Mouse (Mus musculus): ENCODE measurements at regions not wholly inside any gene's neighbourhood (a gene's known extent, or its start where the extent isn't known, plus 50 kb on each side); places are given as distances from the start of the nearest gene placed in this dataset.
"Not testable (repeated sequence)": the region's sequence is repeated elsewhere in the genome, so short reads cannot be mapped to it uniquely, and the experiment has no call there.

DNA sequence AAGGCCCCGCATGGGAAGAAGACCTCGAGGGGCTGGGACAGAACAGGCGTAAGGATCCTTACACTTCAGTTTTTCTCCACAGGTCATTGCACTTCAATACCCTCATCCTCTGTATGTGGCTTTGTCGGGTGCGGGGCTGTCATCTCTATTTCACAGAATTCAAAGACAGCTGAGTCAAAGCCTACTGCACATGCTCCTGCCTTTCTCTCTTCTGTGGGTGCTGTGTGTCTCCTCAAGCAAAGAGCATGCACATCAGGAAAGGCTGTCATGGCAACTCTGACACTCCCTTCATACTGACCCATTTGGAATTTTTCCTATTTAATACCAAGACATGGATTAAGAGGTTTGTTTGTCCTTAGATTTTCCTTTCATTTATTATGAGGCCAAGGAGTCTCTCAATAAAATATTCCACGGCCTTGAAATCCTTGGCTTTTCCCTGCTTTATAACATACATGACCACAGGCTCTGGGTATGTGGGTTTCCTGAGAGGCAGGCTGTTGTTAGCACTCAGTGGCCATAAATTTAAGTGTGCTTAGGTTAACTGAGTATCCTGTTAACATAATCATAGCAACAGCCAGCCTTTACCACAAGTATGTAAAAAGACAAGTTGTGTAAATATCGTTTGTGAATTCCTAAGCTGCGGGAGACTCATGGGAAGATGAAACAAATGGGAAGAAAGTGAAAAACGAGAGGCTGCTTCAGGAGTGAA lies 574.5 kb downstream of the Dcdc2c start:
- no peak for DNase-seq (ENCODE audit: low read depth, low spot score)

DNA sequence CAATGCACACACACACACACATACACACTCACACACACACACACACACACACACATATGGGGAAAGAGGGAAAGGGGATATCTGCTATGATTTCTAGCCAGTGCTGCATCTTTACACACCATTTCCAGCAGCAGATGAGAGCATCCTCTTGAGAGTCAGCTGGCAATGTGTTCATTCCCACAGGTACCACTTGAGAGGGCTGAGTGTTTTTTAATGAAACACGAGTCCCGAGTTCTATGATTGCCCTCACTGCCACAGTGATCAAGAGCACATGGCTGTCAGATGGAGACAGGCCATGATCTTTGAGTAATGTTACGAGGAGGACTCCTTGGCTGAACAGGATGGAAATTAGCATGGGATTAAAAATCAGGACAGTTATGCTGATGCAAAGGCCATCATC lies 589.3 kb downstream of the Dcdc2c start:
- no peak for DNase-seq (ENCODE audit: low read depth, low spot score)

DNA sequence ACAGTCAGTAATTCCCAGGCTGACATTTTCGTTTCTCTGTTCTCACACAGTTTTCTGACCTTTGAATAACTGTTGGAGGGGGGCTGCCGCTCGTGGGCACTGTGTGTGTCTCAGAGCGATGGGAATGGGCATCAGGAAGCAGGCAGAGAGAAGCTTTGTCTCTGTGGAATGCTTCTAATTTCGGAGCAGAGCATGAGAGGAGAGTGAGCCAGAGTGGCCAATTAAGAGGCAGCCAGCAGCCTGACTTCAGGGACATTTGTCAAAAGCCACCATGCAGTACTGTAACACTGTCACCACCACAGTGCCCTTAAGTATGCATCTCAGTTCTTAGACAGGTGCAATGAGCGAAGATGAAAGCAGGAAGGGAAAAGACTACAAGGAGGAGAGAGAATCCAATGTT lies 592.1 kb downstream of the Dcdc2c start:
- no peak for DNase-seq (ENCODE audit: low read depth, low spot score)

DNA sequence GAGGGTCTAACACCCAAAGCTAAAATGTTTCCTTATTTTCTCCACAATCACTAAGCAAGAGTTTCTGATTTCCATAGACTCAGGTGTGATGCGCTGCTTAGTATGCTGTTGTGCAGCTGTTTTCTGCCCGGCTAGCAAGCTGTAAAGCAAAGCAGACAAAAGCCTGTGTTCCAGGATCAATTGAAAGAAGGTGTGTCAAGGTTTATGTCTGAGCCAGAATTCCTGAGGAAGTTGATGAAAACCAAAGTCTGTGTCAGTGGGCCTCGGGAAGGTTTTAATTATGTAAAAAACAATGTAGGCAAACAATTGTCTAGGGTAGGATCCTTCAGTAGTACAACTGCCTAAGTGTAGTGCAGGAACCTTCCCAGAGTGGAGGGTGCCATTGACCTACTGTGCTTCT lies 604.6 kb downstream of the Dcdc2c start:
- no peak for DNase-seq (ENCODE audit: low read depth, low spot score)

DNA sequence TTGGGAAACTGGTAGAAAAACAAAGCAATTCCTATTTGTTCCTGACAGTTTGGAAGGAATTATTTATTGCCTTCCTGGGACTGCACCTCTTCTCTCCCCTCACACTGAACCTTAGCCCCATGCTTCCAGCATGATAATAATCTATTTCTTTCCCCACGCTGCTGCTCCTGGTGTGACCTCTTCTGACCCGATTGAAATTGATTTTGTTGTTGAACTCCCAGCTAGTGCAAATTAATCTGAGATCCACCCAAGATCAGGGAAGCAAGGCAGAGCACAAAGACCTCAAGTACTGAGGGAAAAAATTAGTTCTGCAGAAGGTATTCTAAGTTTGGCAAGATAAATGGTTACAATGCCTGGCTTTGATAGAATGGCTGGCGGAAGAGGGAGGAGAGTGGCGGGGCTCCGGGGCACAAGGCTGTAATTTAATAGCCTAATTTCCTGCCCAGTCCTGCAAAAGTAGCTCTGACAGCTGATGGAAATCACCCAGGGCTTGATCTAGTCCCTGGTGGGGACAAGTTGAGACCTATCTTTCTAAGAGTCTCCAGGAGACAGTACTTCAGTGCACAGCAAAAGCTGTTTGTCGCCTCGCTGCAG lies 604.6 kb upstream of the Sox11 start:
- peak; percentile 41 for DNase-seq (ENCODE audit: low read depth, low spot score)

DNA sequence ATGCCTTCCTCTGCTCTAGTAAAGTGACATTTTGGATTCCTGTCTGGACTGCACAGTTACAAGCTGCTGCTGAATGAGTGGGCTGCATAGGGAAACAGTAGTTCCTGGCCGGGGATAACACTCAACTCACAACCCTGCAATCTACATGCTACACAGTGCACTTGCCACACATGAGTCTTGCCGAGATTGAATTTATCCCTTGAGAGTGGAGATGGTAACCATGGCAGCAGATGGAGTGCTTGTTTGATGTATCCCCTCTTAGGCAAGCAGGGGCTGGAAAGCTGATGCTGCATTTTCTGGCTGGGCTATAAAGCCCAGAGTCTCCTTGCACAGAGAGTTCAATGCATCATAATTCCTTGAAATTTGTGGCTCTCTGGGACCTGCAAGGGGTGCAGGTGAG lies 603.0 kb upstream of the Sox11 start:
- no peak for DNase-seq (ENCODE audit: low read depth, low spot score)

DNA sequence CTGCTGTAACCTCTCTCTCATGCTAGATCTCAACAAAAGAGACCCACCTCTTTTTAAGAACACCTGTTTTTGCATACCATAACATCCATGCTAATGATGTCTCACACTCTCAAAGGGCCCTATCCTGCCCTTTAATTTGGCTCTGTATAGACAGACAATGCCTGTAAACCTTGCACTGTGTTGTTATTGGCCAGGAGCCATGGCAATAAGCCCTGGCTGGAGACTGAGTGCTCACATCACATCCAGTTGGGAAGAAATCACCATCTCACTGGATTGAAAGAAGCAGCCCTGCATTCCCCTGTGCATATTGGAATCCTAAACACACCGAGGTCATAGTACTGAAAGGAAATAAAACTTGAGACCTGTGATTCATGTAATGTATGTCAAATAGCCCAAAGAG lies 598.7 kb upstream of the Sox11 start:
- DNase-seq (ENCODE audit: low read depth, low spot score), result no peak

DNA sequence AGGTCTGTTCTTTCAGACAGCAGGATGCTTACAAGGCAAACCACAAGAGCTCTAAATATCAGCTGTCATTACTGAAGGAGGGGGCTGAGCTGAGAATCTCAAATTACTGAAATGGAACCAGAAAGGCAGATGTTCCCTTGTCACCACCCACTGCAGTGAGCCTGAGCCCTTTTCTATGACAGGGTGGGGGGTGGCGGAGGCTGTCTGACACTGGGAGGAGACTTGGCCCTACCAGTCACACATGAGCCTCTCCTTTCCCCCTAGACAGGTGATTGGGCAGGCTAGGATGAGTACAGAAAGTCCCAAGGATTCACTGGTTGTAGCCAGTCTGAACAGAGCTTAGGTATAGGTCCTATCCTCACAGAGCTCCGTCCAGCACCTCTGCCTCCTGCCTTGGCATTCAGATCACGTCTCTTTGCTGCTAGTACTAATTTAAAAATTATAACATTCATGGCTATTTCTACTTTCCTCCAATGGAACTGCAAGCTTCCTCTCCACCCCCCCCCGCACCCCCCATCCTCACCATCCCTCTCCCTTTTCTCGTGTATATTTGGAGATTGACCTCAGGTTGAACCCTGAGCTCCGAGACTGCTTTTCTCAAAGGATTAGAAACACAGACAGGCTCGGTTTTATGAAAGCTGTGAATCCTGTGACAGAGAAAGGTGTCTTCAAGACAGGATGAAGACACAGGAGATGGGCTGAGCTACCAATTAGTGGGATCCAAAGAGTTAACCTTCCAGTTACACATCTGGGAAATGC lies 590.2 kb upstream of the Sox11 start:
- no peak for DNase-seq (ENCODE audit: low read depth, low spot score)

DNA sequence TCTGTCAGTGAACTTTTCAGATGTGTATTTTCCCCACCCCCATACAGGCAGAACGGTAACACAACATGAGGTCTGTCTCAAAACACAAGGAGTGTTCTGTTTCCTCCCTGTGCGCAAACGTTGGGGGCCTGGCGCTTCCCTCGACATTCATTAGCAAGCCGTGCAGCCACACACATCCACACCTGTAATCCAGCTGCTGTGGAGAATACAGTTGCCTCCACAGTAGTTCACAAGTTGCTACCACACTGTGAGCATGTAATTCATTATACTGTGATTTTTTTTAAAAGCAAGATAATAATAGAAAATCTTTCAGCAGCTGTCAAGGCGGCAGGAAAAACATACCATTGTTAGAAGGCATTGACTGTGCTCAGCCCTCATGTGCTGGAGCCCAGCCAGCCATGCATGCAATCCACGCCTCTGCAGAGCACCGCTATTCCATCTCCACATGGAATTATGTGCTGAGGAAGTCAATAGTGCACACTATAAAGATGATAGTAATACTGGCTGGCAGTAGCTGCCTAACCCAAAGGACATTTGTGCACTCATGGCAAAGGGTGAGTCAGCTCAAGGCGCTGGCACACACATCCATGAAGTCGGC lies 586.1 kb upstream of the Sox11 start:
- DNase-seq (ENCODE audit: low read depth, low spot score), result no peak

DNA sequence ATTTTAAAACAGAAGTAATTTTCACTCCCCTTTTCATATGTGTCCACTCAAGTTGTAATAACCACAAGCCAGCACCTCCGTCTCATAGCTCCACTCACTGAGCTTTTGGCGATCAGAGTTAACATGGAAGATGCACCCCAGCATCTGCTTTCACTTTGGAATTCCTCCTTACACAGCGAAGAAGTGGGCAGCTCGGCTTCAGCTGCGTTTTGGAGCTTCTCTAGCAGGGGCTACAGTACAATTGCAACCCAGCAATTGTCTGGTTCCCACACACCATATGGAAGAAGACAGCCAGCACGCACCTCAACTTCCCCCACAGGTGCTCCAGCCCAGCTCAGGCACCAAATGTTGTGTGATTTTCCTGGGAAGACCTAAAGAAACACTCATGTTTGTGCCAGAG lies 584.4 kb upstream of the Sox11 start:
- DNase-seq (ENCODE audit: low read depth, low spot score), result no peak

DNA sequence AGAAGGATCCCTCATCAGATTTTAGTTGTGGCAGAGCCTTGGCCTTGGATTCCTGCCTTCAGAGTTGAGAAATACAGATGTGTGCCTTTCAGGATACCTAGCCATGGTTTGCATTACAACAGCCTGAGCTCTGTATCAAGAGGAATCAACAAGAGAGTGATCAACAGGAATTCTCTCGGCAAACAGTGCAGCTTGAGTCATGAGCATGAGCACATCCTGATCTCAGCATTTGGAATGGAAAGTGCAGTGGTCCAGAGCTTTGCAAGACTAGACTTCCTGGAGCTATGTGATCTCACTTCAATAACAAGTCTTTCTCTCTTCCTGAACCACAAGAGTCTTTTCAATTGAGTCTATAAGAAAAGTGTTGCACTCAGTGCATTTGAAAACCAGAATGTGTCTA lies 578.2 kb upstream of the Sox11 start:
- DNase-seq (ENCODE audit: low read depth, low spot score), result no peak

DNA sequence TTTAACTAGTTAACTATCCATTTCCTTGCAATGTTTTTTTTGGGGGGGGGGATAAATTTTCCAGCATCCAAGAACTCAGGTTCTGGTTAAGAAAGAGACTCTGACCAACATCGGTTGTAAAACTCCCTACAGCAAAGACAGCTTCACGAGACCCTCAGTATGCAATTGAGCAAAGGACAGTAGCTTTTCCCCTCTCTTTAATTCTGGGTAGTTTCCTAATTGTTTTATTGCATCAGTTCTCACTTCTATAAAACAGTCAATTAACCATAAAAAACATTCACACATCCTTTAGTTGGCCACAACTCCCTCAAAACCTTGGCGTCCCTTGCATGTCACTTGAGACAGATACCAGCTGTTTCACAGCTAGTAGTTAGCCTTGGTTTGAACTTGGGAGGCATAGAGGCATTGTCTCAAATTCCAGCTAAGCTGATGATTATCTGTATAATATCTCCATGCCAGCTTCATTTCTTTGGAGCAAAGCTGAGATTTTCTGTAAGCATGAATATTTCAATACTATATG lies 574.1 kb upstream of the Sox11 start:
- no peak for DNase-seq (ENCODE audit: low read depth, low spot score)

DNA sequence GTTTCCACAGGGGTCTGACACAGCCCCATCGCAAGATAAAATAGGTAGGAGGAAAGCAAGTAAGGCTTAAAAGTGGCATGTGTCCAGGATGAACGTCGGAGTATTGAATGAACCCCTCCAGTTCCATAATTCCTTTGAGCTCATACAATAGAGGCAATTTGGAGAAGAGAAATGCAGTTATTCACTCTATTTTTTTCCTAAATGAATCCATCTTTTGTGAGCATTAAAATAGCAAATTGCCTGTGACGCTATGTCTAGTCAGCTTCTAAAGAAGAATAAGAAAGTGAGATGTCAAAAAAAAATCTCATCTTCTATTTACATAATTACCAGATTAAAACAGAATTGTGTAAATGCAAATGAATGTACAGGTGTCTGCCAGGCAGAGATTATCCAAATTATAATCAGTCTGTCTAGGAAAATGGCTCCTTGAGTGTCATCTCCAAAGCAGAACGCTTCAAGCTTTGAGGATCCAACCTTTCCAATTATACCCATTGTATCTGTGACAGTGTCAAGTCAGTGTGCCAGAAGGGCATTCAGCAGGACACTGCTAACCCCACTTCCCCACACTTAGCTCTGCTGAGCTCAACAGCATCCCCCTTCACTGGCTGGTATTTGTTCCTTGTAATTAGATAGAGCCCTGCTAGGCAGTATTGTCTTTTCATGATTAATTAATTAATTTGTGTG lies 567.2 kb upstream of the Sox11 start:
- DNase-seq (ENCODE audit: low read depth, low spot score), result no peak

DNA sequence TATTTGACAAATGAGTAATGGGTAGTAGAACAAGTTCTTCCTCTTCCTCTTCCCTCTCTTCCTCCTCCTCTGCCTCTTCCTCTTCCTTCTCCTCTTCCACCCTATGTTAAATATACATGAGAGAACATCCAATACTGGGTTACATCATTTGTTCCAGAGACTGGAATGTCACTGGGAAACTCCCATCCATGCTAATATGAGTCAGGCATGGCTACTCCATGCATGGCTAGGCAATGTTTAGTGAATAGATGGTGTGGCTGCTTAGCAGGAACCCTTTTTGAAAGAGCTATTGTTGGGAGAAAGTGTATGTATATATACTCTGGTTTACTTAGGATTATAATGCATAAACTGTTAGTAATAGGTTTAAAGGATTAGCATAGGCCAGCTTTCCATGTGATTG lies 554.3 kb upstream of the Sox11 start:
- DNase-seq (ENCODE audit: low read depth, low spot score), result not testable (repeated sequence)

DNA sequence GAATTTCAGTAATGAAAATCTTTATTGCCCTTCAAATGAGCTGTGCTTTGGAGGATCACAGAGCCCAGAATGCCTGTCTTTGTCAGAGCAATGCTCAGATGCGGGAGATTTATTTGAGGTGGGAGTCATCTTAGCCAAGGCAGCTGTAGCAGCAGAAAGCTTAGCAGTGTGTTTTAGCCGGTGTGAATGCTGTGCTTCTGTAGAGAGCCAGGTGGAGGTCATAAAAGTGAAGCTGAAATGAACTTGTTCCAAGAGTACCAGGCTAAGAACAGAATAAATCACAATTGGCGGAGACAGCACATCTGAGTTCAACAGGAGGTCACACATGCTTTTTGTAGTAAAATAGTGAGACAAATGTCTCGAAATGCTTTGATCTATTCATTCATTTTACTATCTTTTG lies 539.3 kb upstream of the Sox11 start:
- peak; percentile 29 for DNase-seq (ENCODE audit: low read depth, low spot score)

DNA sequence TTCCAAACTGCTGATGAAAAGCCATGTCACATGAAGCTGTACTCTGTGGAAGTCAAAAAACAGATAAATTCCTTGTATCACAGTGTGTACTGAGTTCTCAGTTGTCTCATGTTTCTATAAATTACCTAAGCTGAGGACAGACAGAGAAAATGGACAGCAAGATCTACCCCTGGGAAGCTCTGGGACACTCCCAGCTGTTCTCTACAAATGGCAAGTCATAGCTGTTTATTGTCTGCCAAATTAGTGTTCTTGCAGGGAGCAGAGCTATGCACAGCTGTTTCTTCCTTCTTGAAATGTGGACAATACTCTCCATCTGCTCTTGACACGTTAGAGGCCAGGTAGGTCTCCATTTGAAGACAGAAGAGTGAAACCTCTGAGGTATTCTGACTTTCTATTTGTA lies 524.0 kb upstream of the Sox11 start:
- no peak for DNase-seq (ENCODE audit: low read depth, low spot score)

DNA sequence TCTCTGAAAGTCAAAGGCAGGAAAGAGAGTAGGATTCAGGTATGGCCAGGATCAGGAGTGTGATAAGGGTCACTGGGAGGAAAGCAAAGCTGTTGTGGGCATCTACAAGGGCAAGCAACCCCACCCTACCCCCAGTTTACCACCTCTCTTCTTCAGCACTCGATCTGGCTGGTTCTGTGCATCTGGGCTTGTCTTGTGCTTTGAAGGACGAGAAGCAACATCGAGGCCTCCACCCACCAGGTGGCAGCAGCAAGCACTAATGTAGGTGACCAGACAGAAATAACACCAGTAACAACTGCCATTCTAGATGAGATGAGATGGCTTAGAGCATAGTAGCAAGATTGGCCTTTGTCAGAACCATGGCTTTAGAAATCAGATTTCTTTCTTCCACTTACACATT lies 507.2 kb upstream of the Sox11 start:
- no peak for DNase-seq (ENCODE audit: low read depth, low spot score)

DNA sequence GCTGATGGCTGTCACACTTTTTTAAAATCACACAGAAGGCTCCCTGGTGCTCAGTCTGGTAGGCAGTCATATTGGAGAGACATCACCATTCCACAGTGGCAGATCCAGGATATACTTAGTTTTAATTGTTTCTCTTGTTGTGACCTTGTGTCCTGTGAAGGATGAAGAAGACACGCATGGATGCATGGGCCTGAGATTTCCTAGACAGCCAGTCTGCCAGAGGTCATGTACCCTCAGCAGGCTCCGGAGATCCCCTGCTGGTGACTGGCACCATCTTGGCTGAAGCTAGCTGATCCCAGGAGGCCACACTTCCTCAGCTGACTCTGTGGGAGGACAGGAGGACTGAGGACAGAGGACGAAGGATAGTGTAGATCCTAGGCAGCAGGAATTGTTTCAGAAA lies 506.7 kb upstream of the Sox11 start:
- DNase-seq (ENCODE audit: low read depth, low spot score), result no peak

DNA sequence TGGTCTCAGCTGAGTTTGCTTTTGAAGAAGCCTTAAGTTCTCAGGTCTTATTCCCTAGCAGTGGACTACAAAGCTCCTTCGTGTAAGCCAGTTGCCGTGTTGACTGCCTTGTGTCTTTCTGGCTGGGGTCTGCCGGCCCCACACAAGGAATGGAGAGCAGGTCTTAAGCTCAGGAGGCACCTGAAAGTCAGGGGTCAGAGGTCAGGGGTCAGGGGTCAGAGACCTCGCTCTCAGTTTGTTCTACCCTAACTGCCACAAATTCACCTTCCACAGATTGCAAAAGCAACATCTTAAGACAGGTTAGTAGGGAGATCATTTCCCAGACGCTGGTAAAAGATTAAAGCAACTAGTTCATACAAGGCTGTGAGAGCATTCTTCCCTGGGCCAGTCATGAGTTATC lies 505.8 kb upstream of the Sox11 start:
- no peak for DNase-seq (ENCODE audit: low read depth, low spot score)

DNA sequence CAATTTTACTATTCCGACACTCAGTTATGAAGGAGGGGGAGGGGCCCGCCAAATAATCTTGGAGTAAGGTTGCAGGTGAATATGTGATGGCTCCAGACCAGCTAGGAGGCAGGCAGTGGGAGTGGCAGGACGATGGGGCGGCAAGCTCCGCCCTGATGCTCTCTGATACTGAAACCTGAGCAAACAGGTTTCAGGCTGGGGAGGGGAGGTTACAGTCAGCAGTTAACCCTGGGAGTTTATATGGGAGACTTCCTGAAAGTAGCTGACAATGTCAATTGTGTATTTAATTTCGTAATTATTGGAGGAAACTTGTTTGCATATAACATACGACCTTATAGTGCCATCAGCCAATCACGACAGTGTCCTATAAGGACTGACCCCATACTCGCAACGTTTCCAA lies 505.0 kb upstream of the Sox11 start:
- no peak for DNase-seq (ENCODE audit: low read depth, low spot score)

DNA sequence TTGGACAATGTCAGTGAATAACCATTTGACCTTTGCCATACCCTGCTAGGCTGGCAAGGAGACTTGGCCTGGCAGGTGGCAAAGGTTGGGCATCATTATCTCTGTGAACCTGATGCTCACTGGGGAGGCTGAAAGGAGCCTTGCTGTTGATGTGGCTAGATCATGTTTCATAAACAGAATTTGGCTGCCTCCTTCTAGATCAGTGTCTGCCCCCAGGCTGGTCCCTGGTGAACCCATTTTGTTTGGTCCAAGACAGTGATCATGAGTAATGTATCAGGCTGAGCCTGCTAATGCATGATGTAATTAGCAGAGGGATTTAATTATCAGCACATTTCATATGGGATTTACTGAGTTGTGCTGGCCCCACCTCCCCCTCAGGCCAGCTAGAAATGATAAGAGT lies 502.6 kb upstream of the Sox11 start:
- DNase-seq (ENCODE audit: low read depth, low spot score), result no peak

DNA sequence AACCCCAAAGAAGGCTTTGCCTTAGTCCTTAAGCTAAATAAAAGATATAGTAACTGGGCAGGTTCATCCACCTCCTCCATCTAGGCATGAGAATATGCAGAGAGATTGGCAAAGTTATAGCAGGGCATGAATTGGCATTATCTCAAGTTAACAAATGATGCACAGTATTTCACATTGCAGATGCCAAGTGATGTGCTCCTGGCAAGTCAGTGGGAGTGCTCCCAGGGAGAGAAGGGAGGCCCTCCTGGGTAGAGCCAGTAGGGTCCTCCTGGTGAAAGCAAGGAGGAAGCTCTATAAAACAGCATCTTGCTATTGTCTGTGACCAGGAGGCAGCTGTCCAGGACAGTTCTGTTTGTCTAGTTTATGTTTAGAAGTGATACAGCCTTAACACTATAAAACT lies 496.6 kb upstream of the Sox11 start:
- DNase-seq (ENCODE audit: low read depth, low spot score), result no peak
